Mouse (Mus musculus) heart, embryonic 12.5 days (tissue): ENCODE data around the gene Zmpste24. TPM values are rescaled to one million over a fixed set of nuclear protein-coding genes. Genes with fewer than 3 reads are reported as not detected.
A peak's percentile ranks its signal among the peaks of the same experiment; 100 is the strongest.

Experiments used
- ATAC-seq: fragments of 200-750 bp; cut with Nextera tagmentation; 2 replicates; pipeline ENCODE4 v1.8.0; 2017; ENCODE audit warnings: moderate TSS enrichment, moderate library complexity; ENCODE audit not compliant: insufficient number of reproducible peaks, low FRiP score
- H3K27ac ChIP-seq: fragments of 300-500 bp; sonication (generic); 2 replicates; pipeline ENCODE4 v1.5.1; 2016; ENCODE audit warnings: mild to moderate bottlenecking, moderate library complexity; ENCODE audit not compliant: poor library complexity, severe bottlenecking
- H3K27me3 ChIP-seq: fragments of 300-500 bp; sonication (generic); replicated peaks from 2 replicates; pipeline ENCODE4 v1.6.1; 2016; ENCODE audit warnings: mild to moderate bottlenecking, moderate library complexity
- H3K36me3 ChIP-seq: fragments of 300-500 bp; sonication (generic); 2 replicates; pipeline ENCODE4 v1.6.1; 2016; ENCODE audit warnings: mild to moderate bottlenecking, moderate library complexity
- H3K4me1 ChIP-seq: fragments of 300-500 bp; sonication (generic); replicated peaks from 2 replicates; pipeline ENCODE4 v1.6.1; 2016; ENCODE audit warnings: mild to moderate bottlenecking
- H3K4me2 ChIP-seq: fragments of 300-500 bp; sonication (generic); 2 replicates; pipeline ENCODE4 v1.6.1; 2016; ENCODE audit warnings: mild to moderate bottlenecking, moderate library complexity
- H3K4me3 ChIP-seq: fragments of 300-500 bp; sonication (generic); 2 replicates; pipeline ENCODE4 v1.5.1; 2016; ENCODE audit warnings: mild to moderate bottlenecking
- H3K9ac ChIP-seq: fragments of 300-500 bp; sonication (generic); 2 replicates; pipeline ENCODE4 v1.6.1; 2016; ENCODE audit warnings: mild to moderate bottlenecking, moderate library complexity
- H3K9me3 ChIP-seq: fragments of 300-500 bp; sonication (generic); replicated peaks from 2 replicates; pipeline ENCODE4 v1.6.1; 2016; ENCODE audit warnings: mild to moderate bottlenecking, moderate library complexity
- WGBS: fragments of 180-500 bp; shearing (Covaris S2); methylation state at CpG from one replicate; pipeline ENCODE4 v1.1.7; 2016; 5-methylcytosine and 5-hydroxymethylcytosine counted together
- polyA plus RNA-seq: library from polyadenylated mRNA; unstranded; fragments of >200 nt; fragmentation: Nextera tagmentation; extraction: Ambion mirVana; gene quantifications from 2 replicates; pipeline ENCODE4 v1.2.1, GENCODE M21; 2016

The Zmpste24 gene
- polyA plus RNA-seq, 1 experiment from 2014 or later: 30.2 TPM

- no peaks in the 10 kb centered on the region for H3K9me3 ChIP-seq
- WGBS: 52% methylated on average over 4 of the region's 4 CpGs
- H3K4me1 ChIP-seq: 0 out of 2 replicates have a peak, but pooled peaks cover 4% of the 10 kb centered on the region
- H3K36me3 ChIP-seq: no peaks in the 10 kb centered on the region
- H3K4me2 ChIP-seq: no peak overlapping the region
- no peak overlapping the region for H3K4me3 ChIP-seq
- ATAC-seq: no peak
- H3K9ac ChIP-seq: no peak overlapping the region
- H3K27ac ChIP-seq: no peak overlapping the region
- H3K27me3 ChIP-seq: no peaks in the 10 kb centered on the region
Observed at GRCm38 (mm10) chr4:121031440-121031839, 66.6 kb downstream of the Zmpste24 start.

- no peak for ATAC-seq
- 70% methylated on average over 3 of the region's 3 CpGs for WGBS
- no peak overlapping the region for H3K27ac ChIP-seq
Observed at GRCm38 (mm10) chr4:121029632-121030031, 68.4 kb downstream of the Zmpste24 start.

GRCm38 (mm10) chr4:121028659-121029392 lies 69.2 kb downstream of the Zmpste24 start:
- H3K27ac ChIP-seq: no peak overlapping the region
- H3K4me1 ChIP-seq: 0 out of 2 replicates have a peak, but pooled peaks cover 1% of the 10 kb centered on the region
- no peaks in the 10 kb centered on the region for H3K9me3 ChIP-seq
- WGBS: 31% methylated on average over 14 of the region's 14 CpGs
- no peaks in the 10 kb centered on the region for H3K36me3 ChIP-seq
- no peaks in the 10 kb centered on the region for H3K27me3 ChIP-seq
- H3K9ac ChIP-seq: no peak overlapping the region
- no peak overlapping the region for H3K4me3 ChIP-seq
- no peak for ATAC-seq
- no peak overlapping the region for H3K4me2 ChIP-seq

More at GRCm38 (mm10) chr4:121029632-121030031, 68.4 kb downstream of the Zmpste24 start:
- Histone ChIP-seq H3K27me3 (no peaks in the 10 kb centered on the region), H3K36me3 (no peaks in the 10 kb centered on the region), H3K4me2 (no peak overlapping the region), H3K9ac (no peak overlapping the region), H3K4me1 (0 out of 2 replicates have a peak, but pooled peaks cover 4% of the 10 kb centered on the region), H3K9me3 (no peaks in the 10 kb centered on the region), H3K4me3 (no peak overlapping the region)

GRCm38 (mm10) chr4:121028146-121028545 lies 69.9 kb downstream of the Zmpste24 start:
- no peak overlapping the region for H3K4me3 ChIP-seq
- H3K27me3 ChIP-seq: no peaks in the 10 kb centered on the region
- no peak overlapping the region for H3K27ac ChIP-seq
- H3K4me2 ChIP-seq: no peak overlapping the region
- no peaks in the 10 kb centered on the region for H3K36me3 ChIP-seq
- no peaks in the 10 kb centered on the region for H3K4me1 ChIP-seq
- H3K9ac ChIP-seq: no peak overlapping the region
- no peak for ATAC-seq
- H3K9me3 ChIP-seq: no peaks in the 10 kb centered on the region
- 66% methylated on average over 1 of the region's 1 CpGs for WGBS

- ATAC-seq: no peak
- Histone ChIP-seq H3K9me3 (no peaks in the 10 kb centered on the region), H3K4me1 (peaks cover 15% of the 10 kb centered on the region), H3K36me3 (no peaks in the 10 kb centered on the region), H3K9ac (no peak overlapping the region), H3K4me3 (no peak overlapping the region), H3K27me3 (no peaks in the 10 kb centered on the region), H3K27ac (no peak overlapping the region), H3K4me2 (no peak overlapping the region)
- 68% methylated on average over 2 of the region's 2 CpGs for WGBS
Observed at GRCm38 (mm10) chr4:121025681-121026080, 72.4 kb downstream of the Zmpste24 start.

GRCm38 (mm10) chr4:121023941-121024340 lies 74.1 kb downstream of the Zmpste24 start:
- Histone ChIP-seq H3K4me3 (no peak overlapping the region), H3K27me3 (no peaks in the 10 kb centered on the region), H3K27ac (no peak overlapping the region), H3K36me3 (no peaks in the 10 kb centered on the region), H3K4me2 (no peak overlapping the region), H3K4me1 (peaks cover 32% of the 10 kb centered on the region), H3K9me3 (no peaks in the 10 kb centered on the region), H3K9ac (no peak overlapping the region)
- 84% methylated on average over 2 of the region's 2 CpGs for WGBS
- no peak for ATAC-seq

GRCm38 (mm10) chr4:121023464-121023863 lies 74.6 kb downstream of the Zmpste24 start:
- Histone ChIP-seq H3K9me3 (no peaks in the 10 kb centered on the region), H3K27me3 (no peaks in the 10 kb centered on the region), H3K4me3 (no peak overlapping the region), H3K4me2 (no peak overlapping the region), H3K36me3 (no peaks in the 10 kb centered on the region), H3K27ac (no peak overlapping the region), H3K9ac (no peak overlapping the region), H3K4me1 (peaks cover 35% of the 10 kb centered on the region)
- no peak for ATAC-seq
- WGBS: 76% methylated on average over 7 of the region's 7 CpGs

- peak overlapping the region; percentile 67; the same call in 1 of the 2 replicates for H3K27ac ChIP-seq
- no peak overlapping the region for H3K9ac ChIP-seq
- no peaks in the 10 kb centered on the region for H3K27me3 ChIP-seq
- H3K4me3 ChIP-seq: no peak overlapping the region
- no peaks in the 10 kb centered on the region for H3K9me3 ChIP-seq
- H3K36me3 ChIP-seq: no peaks in the 10 kb centered on the region
- peak; percentile 10; the same call in 1 of the 2 replicates for ATAC-seq
- no peak overlapping the region for H3K4me2 ChIP-seq
- peaks cover 40% of the 10 kb centered on the region for H3K4me1 ChIP-seq
Observed at GRCm38 (mm10) chr4:121021911-121022310, 76.1 kb downstream of the Zmpste24 start.

GRCm38 (mm10) chr4:121020040-121020790 lies 77.8 kb downstream of the Zmpste24 start:
- Histone ChIP-seq H3K4me3 (no peak overlapping the region), H3K27ac (no peak overlapping the region), H3K9ac (no peak overlapping the region), H3K4me1 (peaks cover 49% of the 10 kb centered on the region), H3K27me3 (no peaks in the 10 kb centered on the region), H3K9me3 (no peaks in the 10 kb centered on the region), H3K36me3 (no peaks in the 10 kb centered on the region), H3K4me2 (no peak overlapping the region)
- WGBS: 60% methylated on average over 10 of the region's 10 CpGs
- ATAC-seq: no peak

- no peak overlapping the region for H3K27ac ChIP-seq
- H3K9ac ChIP-seq: no peak overlapping the region
- H3K9me3 ChIP-seq: no peaks in the 10 kb centered on the region
- ATAC-seq: no peak
- H3K4me1 ChIP-seq: peaks cover 57% of the 10 kb centered on the region
- no peak overlapping the region for H3K4me3 ChIP-seq
- H3K4me2 ChIP-seq: no peak overlapping the region
- WGBS: 71% methylated on average over 3 of the region's 3 CpGs
- H3K27me3 ChIP-seq: no peaks in the 10 kb centered on the region
- H3K36me3 ChIP-seq: no peaks in the 10 kb centered on the region
Observed at GRCm38 (mm10) chr4:121018250-121018649, 79.8 kb downstream of the Zmpste24 start.

- peak within 1 kb of the TSS; percentile 91 for H3K9ac ChIP-seq
- H3K4me2 ChIP-seq: peak within 1 kb of the TSS; percentile 93
- peak; percentile 97 for ATAC-seq
- peak within 1 kb of the TSS; percentile 35 for H3K27ac ChIP-seq
- peaks cover 53% of the 10 kb centered on the region for H3K4me1 ChIP-seq
- H3K27me3 ChIP-seq: no peaks in the 10 kb centered on the region
- no peaks in the 10 kb centered on the region for H3K36me3 ChIP-seq
- peak within 1 kb of the TSS; percentile 91 for H3K4me3 ChIP-seq
- no peaks in the 10 kb centered on the region for H3K9me3 ChIP-seq
- under 1% methylated on average over 39 of the region's 48 CpGs for WGBS
Observed at GRCm38 (mm10) chr4:121016928-121017657, 80.9 kb downstream of the Zmpste24 start, which contains the start of gene Smap2. Gene Smap2 (minus strand): TSS chr4:121017247.
